Mouse (Mus musculus) stomach, embryonic 14.5 days (tissue): ENCODE measurements around the gene Btbd6. TPM values are rescaled to one million over a fixed set of nuclear protein-coding genes. Genes with fewer than 3 reads are reported as not detected.
A peak's percentile ranks its signal among the peaks of the same experiment; 100 is the strongest.

Experiments used
- ATAC-seq: fragments of 200-750 bp; cut with Nextera tagmentation; 2 replicates; pipeline ENCODE4 v1.8.0; 2017; ENCODE audit warnings: low read depth, moderate TSS enrichment; ENCODE audit not compliant: insufficient number of reproducible peaks, insufficient read depth, low FRiP score
- H3K27ac ChIP-seq: fragments of 300-500 bp; sonication (generic); 2 replicates; pipeline ENCODE4 v1.5.1; 2014; ENCODE audit warnings: mild to moderate bottlenecking, low read length, moderate library complexity, mixed read lengths
- H3K27me3 ChIP-seq: fragments of 300-500 bp; sonication (generic); 2 replicates; pipeline ENCODE4 v1.6.1; 2014; ENCODE audit warnings: low read length, control low read depth, mixed read lengths; ENCODE audit not compliant: control insufficient read depth, insufficient read depth
- H3K36me3 ChIP-seq: fragments of 300-500 bp; sonication (generic); 2 replicates; pipeline ENCODE4 v1.6.1; 2014; ENCODE audit warnings: mild to moderate bottlenecking, control low read depth, low read length, moderate library complexity, mixed read lengths; ENCODE audit not compliant: control insufficient read depth, insufficient read depth
- H3K4me1 ChIP-seq: fragments of 300-500 bp; sonication (generic); 2 replicates; pipeline ENCODE4 v1.6.1; 2014; ENCODE audit warnings: low read length, control low read depth, mixed read lengths; ENCODE audit not compliant: control insufficient read depth, insufficient read depth
- H3K4me2 ChIP-seq: fragments of 300-500 bp; sonication (generic); replicated peaks from 2 replicates; pipeline ENCODE4 v1.6.1; 2014; ENCODE audit warnings: low read depth, low read length, control low read depth
- H3K4me3 ChIP-seq: fragments of 300-500 bp; sonication (generic); 2 replicates; pipeline ENCODE4 v1.5.1; 2014; ENCODE audit warnings: low read depth, low read length, control low read depth
- H3K9ac ChIP-seq: fragments of 300-500 bp; sonication (generic); replicated peaks from 2 replicates; pipeline ENCODE4 v1.6.1; 2014; ENCODE audit warnings: low read depth, mild to moderate bottlenecking, control low read depth, low read length, moderate library complexity, mixed read lengths
- H3K9me3 ChIP-seq: fragments of 300-500 bp; sonication (generic); 2 replicates; pipeline ENCODE4 v1.6.1; 2016; ENCODE audit warnings: low read depth, low read length, control low read depth; ENCODE audit not compliant: control insufficient read depth
- WGBS: fragments of 180-500 bp; shearing (Covaris S2); extraction: QIAGEN DNeasy Blood & Tissue Kit; methylation state at CpG from one replicate; pipeline ENCODE4 v1.1.7; 2014; 5-methylcytosine and 5-hydroxymethylcytosine counted together
- polyA plus RNA-seq: library from polyadenylated mRNA; unstranded; fragments of >200 nt; fragmentation: Nextera tagmentation; extraction: Ambion mirVana; gene quantifications from 2 replicates; pipeline ENCODE4 v1.2.1, GENCODE M21; 2014

Btbd6 gene
- polyA plus RNA-seq, 1 experiment from 2014 or later: 27.0 TPM

GRCm38 (mm10) chr12:112987877-112988276 lies 11.6 kb downstream of the Btbd6 start:
- Histone ChIP-seq H3K4me3 (no peak overlapping the region), H3K27me3 (no peaks in the 10 kb centered on the region), H3K4me2 (no peak overlapping the region), H3K4me1 (no peaks in the 10 kb centered on the region), H3K27ac (no peak overlapping the region), H3K9ac (no peak overlapping the region), H3K36me3 (peaks cover 41% of the 10 kb centered on the region), H3K9me3 (no peaks in the 10 kb centered on the region)
- ATAC-seq: no peak
- WGBS: 56% methylated on average over 6 of the region's 6 CpGs

GRCm38 (mm10) chr12:112990706-112991405 lies 14.6 kb downstream of the Btbd6 start:
- H3K36me3 ChIP-seq: peaks cover 29% of the 10 kb centered on the region
- WGBS: 81% methylated on average over 5 of the region's 5 CpGs
- no peaks in the 10 kb centered on the region for H3K9me3 ChIP-seq
- no peaks in the 10 kb centered on the region for H3K4me1 ChIP-seq
- no peak for ATAC-seq
- H3K27ac ChIP-seq: no peak overlapping the region
- H3K4me2 ChIP-seq: no peak overlapping the region
- H3K4me3 ChIP-seq: no peak overlapping the region
- no peaks in the 10 kb centered on the region for H3K27me3 ChIP-seq
- H3K9ac ChIP-seq: no peak overlapping the region

GRCm38 (mm10) chr12:112991444-112991843 lies 15.2 kb downstream of the Btbd6 start:
- no peak for ATAC-seq
- WGBS: 80% methylated on average over 2 of the region's 2 CpGs

GRCm38 (mm10) chr12:112994153-112994552 lies 17.9 kb downstream of the Btbd6 start:
- no peaks in the 10 kb centered on the region for H3K27me3 ChIP-seq
- H3K9ac ChIP-seq: no peak overlapping the region
- 70% methylated on average over 4 of the region's 4 CpGs for WGBS
- H3K4me1 ChIP-seq: peaks cover 9% of the 10 kb centered on the region
- no peak overlapping the region for H3K4me3 ChIP-seq
- H3K4me2 ChIP-seq: no peak overlapping the region
- peaks cover 15% of the 10 kb centered on the region; the same call in 1 of the 2 replicates for H3K36me3 ChIP-seq
- no peak overlapping the region for H3K27ac ChIP-seq
- no peak; the same call in 1 of the 2 replicates for ATAC-seq
- H3K9me3 ChIP-seq: no peaks in the 10 kb centered on the region

More at GRCm38 (mm10) chr12:112991444-112991843, 15.2 kb downstream of the Btbd6 start:
- Histone ChIP-seq H3K4me2 (no peak overlapping the region), H3K27me3 (no peaks in the 10 kb centered on the region), H3K4me1 (no peaks in the 10 kb centered on the region), H3K9ac (no peak overlapping the region), H3K9me3 (no peaks in the 10 kb centered on the region), H3K36me3 (peaks cover 26% of the 10 kb centered on the region), H3K27ac (no peak overlapping the region), H3K4me3 (no peak overlapping the region)

- H3K4me2 ChIP-seq: peak overlapping the region; percentile 85
- under 1% methylated on average over 56 of the region's 56 CpGs for WGBS
- peak overlapping the region; percentile 75 for H3K4me3 ChIP-seq
- no peaks in the 10 kb centered on the region for H3K9me3 ChIP-seq
- H3K9ac ChIP-seq: peak overlapping the region; percentile 89
- H3K27me3 ChIP-seq: no peaks in the 10 kb centered on the region
- peak overlapping the region; percentile 92 for H3K27ac ChIP-seq
- H3K4me1 ChIP-seq: peaks cover 10% of the 10 kb centered on the region
- 0 out of 2 replicates have a peak, but pooled peaks have one; percentile 5 for ATAC-seq
- no peaks in the 10 kb centered on the region for H3K36me3 ChIP-seq
Measured at GRCm38 (mm10) chr12:112999569-113000293, 23.4 kb downstream of the Btbd6 start.

- peak within 1 kb of the TSS; percentile 89 for H3K9ac ChIP-seq
- WGBS: under 1% methylated on average over 88 of the region's 96 CpGs
- H3K4me3 ChIP-seq: peak within 1 kb of the TSS; percentile 75
- peak within 1 kb of the TSS; percentile 92 for H3K27ac ChIP-seq
- peak within 1 kb of the TSS; percentile 85 for H3K4me2 ChIP-seq
- ATAC-seq: peak; percentile 97
- H3K9me3 ChIP-seq: no peaks in the 10 kb centered on the region
- H3K36me3 ChIP-seq: no peaks in the 10 kb centered on the region
- peaks cover 10% of the 10 kb centered on the region for H3K4me1 ChIP-seq
- no peaks in the 10 kb centered on the region for H3K27me3 ChIP-seq
Measured at GRCm38 (mm10) chr12:113000294-113001132, 24.2 kb downstream of the Btbd6 start, which contains the start of gene Brf1. TSS of gene Brf1 (minus strand) at chr12:113000704.

GRCm38 (mm10) chr12:113001133-113001474 lies 24.8 kb downstream of the Btbd6 start:
- Histone ChIP-seq H3K27me3 (no peaks in the 10 kb centered on the region), H3K36me3 (no peaks in the 10 kb centered on the region), H3K4me3 (peak overlapping the region; percentile 75), H3K4me2 (peak overlapping the region; percentile 53), H3K27ac (peak overlapping the region; percentile 83), H3K9ac (peak overlapping the region; percentile 34), H3K4me1 (peaks cover 10% of the 10 kb centered on the region), H3K9me3 (no peaks in the 10 kb centered on the region)
- 3% methylated on average over 5 of the region's 5 CpGs for WGBS
- no peak for ATAC-seq

GRCm38 (mm10) chr12:113002667-113003066 lies 26.4 kb downstream of the Btbd6 start:
- no peaks in the 10 kb centered on the region for H3K27me3 ChIP-seq
- no peak for ATAC-seq
- H3K4me3 ChIP-seq: no peak overlapping the region
- H3K36me3 ChIP-seq: no peaks in the 10 kb centered on the region
- 38% methylated on average over 2 of the region's 2 CpGs for WGBS
- H3K4me1 ChIP-seq: peaks cover 10% of the 10 kb centered on the region
- no peak overlapping the region for H3K4me2 ChIP-seq
- no peaks in the 10 kb centered on the region for H3K9me3 ChIP-seq
- H3K27ac ChIP-seq: no peak overlapping the region
- no peak overlapping the region for H3K9ac ChIP-seq
